Mouse (Mus musculus) thymus, postnatal 14 days (tissue): ENCODE data around the gene Htr2b.

Experiments used
- DNase-seq: peaks from one replicate; pipeline ENCODE4 v3.0.0; 2021

Htr2b gene

DNA sequence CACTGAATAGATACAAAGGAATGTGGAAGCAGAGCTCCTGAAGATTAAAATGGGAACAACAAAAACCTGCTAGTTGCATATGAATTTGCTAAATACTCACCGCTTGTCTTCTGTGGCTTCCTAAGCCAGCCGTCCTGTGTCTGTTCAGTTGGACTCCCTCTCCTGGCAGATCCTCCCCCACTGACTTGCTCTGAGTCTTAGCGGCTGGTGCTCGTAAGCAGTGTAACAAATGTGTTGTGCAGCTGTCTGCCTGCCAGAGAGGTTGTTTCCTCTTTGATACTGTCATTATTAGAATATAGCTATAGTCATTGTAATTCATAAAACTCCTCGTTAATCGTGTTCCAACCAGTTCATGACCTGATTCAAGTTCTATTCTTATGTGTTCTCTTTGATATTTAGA is at the start of gene Htr2b:
Gene Htr2b (minus strand): TSS at position 192 of the 400 bp plus-strand sequence.
- no peak for DNase-seq

- DNase-seq, result no peak
These were observed 49.3 kb upstream of the Htr2b start for GRCm38 (mm10) chr1:86161061-86161460.

DNA sequence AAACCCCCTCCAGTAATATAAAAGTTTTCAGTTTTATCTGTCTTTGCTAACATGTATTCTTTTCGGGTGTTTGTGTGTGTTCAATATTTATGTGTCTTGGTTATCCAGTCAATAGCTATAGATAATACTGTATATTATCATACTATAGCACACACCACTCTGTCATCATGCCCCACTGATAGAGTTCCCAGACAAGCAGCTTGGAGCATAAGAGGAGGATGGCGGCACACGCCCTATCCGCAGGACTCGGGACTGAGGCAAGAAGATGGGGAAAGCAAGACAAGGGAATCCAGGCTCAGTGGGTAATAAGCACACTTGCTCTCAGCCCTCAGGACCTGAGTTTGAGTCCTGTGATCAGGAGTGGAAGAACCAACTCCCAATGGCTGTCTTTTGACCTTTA is 48.7 kb upstream of the Htr2b start:
- no peak for DNase-seq

DNA sequence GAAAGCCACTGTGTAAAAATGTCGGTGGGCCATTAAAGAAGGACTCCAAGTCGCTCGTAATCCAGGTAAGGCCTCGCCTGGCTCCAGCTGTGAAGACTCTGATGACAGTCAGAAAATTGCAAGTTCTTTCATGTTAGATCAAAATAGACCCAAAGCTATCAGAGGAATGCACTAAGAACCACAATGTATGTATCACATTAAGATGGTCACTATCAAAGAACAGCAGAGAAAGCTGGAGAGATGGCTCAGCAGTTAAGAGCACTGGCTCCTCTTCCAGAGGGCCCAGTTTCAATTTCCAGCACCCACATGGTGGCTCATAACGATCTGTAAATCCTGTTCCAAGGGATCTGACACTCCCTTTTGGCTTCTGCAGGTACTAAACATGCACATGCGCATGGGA is 48.3 kb upstream of the Htr2b start:
- DNase-seq, result no peak

- no peak for DNase-seq
These were observed 44.8 kb upstream of the Htr2b start for GRCm38 (mm10) chr1:86156595-86156994.

DNA sequence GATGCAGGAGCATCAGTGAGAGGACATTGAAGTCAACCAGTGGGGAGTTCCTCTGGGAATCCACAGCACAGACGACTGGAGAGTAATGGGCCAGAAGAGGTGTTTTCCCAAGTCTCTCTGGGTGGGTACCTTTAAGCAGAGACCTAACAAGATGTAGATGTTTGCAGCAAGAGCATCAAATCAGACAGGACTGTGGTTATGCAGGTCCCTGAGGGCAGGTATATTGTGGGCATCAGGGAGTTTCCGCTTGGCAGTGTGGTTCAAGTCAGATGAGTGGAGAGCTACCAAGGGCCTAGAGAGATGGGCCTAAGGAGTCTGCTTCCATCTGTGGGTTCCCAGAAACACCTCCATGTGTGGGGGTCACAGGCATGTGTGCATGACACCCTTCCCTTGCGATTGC is 44.3 kb upstream of the Htr2b start:
- no peak for DNase-seq

DNA sequence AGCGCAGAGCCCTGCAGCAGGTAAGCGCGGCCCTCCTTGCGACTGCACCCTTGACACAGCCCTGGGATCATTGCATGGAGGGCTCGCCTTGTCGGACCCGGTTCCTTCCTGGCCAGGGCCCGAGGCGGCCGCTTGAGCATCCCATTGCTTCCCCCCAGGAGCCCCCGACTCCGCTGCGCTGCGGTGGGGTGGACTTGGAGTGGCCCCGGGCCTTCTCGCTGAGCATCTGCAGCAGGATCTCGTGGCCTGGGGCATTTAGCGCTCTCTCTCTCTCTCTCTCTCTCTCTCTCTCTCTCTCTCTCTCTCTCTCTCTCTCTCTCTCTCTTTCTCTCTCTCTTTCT is 43.0 kb upstream of the Htr2b start:
- DNase-seq, result no peak

GRCm38 (mm10) chr1:86154133-86154823 is 42.5 kb upstream of the Htr2b start, which contains the start of gene Armc9:
Gene Armc9, plus strand, starts transcription at chr1:86154780.
- peak; percentile 96 for DNase-seq

DNA sequence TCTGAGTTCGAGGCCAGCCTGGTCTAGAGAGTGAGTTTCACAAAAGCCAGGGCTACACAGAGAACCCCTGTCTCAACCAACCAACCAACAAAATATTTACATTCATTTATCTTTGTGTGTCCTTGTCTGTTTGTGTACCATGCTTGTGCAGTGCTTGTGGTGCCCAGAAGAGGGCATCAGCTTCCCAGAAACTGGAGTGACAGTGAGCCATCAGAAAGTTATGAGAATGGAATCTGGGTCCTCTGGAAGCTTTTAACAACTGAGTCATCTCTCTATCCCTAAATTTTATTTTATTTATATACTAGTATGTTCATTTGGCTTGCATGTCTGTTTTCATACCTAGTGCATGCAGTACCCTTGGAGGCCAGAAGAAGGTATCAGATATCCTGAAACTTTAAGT is 40.8 kb upstream of the Htr2b start:
- DNase-seq, result peak; percentile 26

- DNase-seq, result no peak
These were observed 39.6 kb upstream of the Htr2b start for GRCm38 (mm10) chr1:86151376-86151775.

GRCm38 (mm10) chr1:86150929-86151328 is 39.2 kb upstream of the Htr2b start:
- no peak for DNase-seq

DNA sequence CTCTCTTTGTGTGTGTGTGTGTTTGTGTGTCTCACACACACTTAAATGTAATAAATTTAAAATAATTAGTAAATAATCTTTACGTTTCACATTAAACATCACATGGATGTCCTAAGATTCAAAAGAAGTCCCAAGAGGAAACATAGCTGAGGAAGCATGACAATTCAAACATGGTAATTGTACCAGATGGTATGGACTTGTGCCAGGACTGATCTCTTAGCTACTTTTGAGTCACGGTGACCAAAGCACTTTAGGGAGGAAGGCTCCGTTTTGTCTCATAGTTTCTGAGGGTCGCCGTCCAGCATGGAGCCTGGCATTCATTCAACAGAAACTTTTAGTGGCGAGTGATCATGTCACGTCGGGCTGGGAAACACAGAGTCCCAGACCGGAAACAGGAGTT is 36.4 kb upstream of the Htr2b start:
- DNase-seq, result no peak

DNA sequence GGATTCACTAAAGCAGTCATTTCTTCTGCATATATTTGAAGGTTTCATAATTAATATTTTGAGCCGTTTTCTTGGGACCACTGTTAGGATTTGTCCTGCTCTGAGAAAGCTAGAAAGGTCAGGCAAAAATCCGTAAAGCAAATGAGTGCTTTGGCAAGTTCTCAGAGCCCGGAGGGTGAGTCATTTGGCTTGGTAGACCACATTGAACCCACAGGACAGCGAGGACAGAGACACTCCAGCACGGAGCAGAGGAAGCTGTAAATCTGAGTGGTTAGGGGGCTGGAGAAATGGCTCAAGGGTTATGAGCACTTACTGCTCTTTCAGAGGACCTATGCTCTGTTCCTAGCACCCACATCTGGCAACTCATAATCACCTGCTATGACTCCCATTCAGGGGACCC is 35.8 kb upstream of the Htr2b start:
- no peak for DNase-seq

DNA sequence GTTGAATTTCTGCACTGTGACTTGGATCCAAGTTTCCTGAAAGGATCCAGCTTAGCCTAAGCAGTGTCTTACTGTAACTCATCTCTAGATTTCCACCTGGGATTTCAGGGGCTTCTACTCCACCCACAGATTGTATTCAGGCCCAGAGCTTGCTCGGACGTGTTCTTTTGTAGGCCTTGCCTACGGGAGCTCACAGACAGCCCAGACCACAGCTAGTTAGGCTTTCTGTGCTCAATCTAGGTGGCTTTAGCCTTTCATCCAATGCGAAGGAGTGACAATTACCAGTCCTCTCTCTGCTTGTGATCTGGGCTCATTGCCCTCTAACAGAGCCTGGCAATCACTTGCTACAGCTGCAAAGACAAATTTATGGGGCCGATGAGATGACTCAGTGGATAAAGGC is 34.5 kb upstream of the Htr2b start:
- no peak for DNase-seq

- no peak for DNase-seq
These were observed 32.5 kb upstream of the Htr2b start for GRCm38 (mm10) chr1:86144001-86144944.

DNA sequence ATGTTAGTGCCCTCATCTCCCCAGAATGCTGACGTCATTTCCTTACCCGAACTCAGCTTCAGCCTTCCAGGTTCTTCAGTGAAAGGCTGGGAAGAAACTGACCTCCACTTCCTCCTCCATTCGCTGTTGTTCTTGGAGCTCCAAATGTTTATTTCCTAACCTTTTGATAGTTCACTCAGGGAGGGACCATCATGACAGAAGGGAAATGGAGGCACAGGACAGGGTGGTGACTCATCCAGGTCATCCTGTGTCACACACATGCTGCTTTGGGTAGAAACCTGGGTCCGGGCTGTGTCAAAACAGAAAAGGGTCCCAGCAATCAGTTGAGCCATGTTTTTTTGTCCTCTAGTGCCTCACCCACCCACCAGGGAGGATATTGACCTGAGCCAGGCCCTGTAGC is 31.4 kb upstream of the Htr2b start:
- no peak for DNase-seq

DNA sequence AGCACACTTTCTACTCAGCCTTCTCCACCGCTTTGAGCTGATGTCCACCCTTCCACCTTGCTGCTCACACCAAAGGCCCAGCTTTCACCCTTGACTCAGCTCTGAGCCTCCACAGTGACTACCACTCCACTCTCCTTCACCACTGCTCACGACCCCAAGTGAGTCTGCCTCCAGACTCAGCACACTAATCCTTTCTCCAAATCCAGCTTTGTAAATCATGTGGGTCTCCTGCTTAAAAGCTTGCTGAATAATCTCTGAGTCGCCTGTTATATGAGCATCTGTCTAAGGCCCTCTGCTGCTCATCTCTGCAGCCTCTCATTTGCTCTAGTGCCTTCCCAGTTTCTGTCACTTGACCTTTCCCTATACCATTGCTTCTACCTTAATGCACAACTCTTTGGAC is 29.3 kb upstream of the Htr2b start:
- no peak for DNase-seq

DNA sequence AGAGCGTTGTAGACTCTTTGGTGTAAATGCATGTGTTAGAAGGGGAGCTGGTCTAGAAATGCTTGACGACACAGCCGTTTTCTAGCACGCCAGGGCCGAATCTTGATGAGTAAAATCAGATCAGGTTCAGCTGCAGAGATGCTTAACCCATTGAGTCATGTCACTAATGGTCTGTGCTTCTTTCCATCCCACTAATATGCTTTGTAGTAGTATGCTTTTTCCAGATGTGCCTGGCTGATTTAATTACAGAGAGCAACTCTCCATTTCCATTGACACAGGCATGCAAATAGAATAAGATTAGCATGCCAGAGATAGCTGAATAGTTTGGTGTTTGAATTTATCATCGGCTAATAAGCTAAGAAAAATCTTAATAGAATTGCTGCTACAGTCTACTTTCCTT is 23.5 kb upstream of the Htr2b start:
- DNase-seq, result no peak

GRCm38 (mm10) chr1:86133337-86133736 is 21.6 kb upstream of the Htr2b start, which contains the start of gene Gm21972:
Gene Gm21972, plus strand, starts transcription at chr1:86133637.
- DNase-seq, result no peak

GRCm38 (mm10) chr1:86126036-86126435 is 14.3 kb upstream of the Htr2b start:
- DNase-seq, result no peak

DNA sequence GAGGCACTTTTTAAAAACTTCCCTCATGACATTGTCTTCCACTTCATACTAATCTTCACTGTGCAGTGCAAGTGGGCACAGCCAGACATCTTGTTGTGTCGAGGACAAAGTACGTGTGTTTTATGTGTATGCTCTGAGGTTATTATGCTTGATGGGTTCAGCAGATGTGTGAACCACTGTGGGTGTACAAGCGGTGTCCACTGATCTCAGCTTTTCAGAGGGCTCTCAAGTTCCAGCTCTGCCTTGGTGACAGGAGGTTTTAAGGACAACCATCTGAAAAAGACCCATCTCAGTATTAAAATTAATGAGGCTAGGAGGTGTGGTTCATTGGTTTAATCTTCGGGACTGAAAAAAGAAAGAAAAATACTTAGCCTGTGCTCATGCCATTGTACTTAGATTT is 7.8 kb upstream of the Htr2b start:
- no peak for DNase-seq

DNA sequence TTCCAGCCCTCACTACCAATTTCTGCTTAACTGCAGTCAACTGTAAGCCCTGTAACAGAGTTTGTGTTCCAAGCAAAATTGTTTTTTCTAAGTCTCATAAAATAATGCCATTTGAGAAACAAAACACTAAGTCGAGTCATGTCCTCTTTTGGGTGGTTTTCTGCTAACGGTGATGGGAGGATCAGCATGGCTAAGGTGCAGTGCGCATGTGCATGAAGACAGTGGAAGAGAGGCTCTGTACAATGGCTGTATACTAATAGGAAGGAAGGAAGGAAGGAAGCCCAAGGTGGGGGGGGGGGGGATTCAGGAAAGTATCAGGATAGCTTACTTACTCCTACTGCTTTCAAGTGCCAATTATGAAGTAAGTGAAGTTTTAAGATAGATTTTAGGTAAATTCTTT is 2.4 kb upstream of the Htr2b start:
- no peak for DNase-seq

GRCm38 (mm10) chr1:86105054-86105453 is 6.7 kb downstream of the Htr2b start:
- no peak for DNase-seq

- DNase-seq, result no peak
These were observed 17.4 kb downstream of the Htr2b start for GRCm38 (mm10) chr1:86094413-86094812.
